Mouse (Mus musculus) intestine, embryonic 16.5 days (tissue): ENCODE data around the gene Kmt5a. TPM values are rescaled to one million over a fixed set of nuclear protein-coding genes. Genes with fewer than 3 reads are reported as not detected.
A peak's percentile ranks its signal among the peaks of the same experiment; 100 is the strongest.

Source experiments
- ATAC-seq: fragments of 200-750 bp; cut with Nextera tagmentation; 2 replicates; pipeline ENCODE4 v1.8.0; 2017; ENCODE audit warnings: moderate TSS enrichment, moderate library complexity
- H3K27ac ChIP-seq: fragments of 300-500 bp; sonication (generic); 2 replicates; pipeline ENCODE4 v1.5.1; 2014; ENCODE audit warnings: mild to moderate bottlenecking, low read length
- H3K27me3 ChIP-seq: fragments of 300-500 bp; sonication (generic); replicated peaks from 2 replicates; pipeline ENCODE4 v1.6.1; 2014; ENCODE audit warnings: low read length, control low read depth, mixed read lengths; ENCODE audit not compliant: control insufficient read depth, insufficient read depth
- H3K36me3 ChIP-seq: fragments of 300-500 bp; sonication (generic); 2 replicates; pipeline ENCODE4 v1.6.1; 2014; ENCODE audit warnings: low read length, control low read depth; ENCODE audit not compliant: control insufficient read depth, insufficient read depth
- H3K4me1 ChIP-seq: fragments of 300-500 bp; sonication (generic); 2 replicates; pipeline ENCODE4 v1.6.1; 2014; ENCODE audit warnings: low read length, control low read depth, mixed read lengths; ENCODE audit not compliant: control insufficient read depth, insufficient read depth
- H3K4me2 ChIP-seq: fragments of 300-500 bp; sonication (generic); 2 replicates; pipeline ENCODE4 v1.6.1; 2014; ENCODE audit warnings: low read depth, low read length, control low read depth
- H3K4me3 ChIP-seq: fragments of 300-500 bp; sonication (generic); 2 replicates; pipeline ENCODE4 v1.5.1; 2014; ENCODE audit warnings: mild to moderate bottlenecking, low read length
- H3K9ac ChIP-seq: fragments of 300-500 bp; sonication (generic); 2 replicates; pipeline ENCODE4 v1.6.1; 2014; ENCODE audit warnings: low read depth, low read length
- H3K9me3 ChIP-seq: fragments of 300-500 bp; sonication (generic); 2 replicates; pipeline ENCODE4 v1.6.1; 2016; ENCODE audit warnings: low read length, control low read depth; ENCODE audit not compliant: control insufficient read depth
- WGBS: fragments of 180-500 bp; shearing (Covaris S2); extraction: QIAGEN DNeasy Blood & Tissue Kit; methylation state at CpG from one replicate; pipeline ENCODE4 v1.1.7; 2014; 5-methylcytosine and 5-hydroxymethylcytosine counted together
- polyA plus RNA-seq: library from polyadenylated mRNA; unstranded; fragments of >200 nt; fragmentation: Nextera tagmentation; extraction: Ambion mirVana; gene quantifications from 2 replicates; pipeline ENCODE4 v1.2.1, GENCODE M21; 2015

Kmt5a gene
- polyA plus RNA-seq, 1 experiment from 2014 or later: 50.6 TPM

DNA sequence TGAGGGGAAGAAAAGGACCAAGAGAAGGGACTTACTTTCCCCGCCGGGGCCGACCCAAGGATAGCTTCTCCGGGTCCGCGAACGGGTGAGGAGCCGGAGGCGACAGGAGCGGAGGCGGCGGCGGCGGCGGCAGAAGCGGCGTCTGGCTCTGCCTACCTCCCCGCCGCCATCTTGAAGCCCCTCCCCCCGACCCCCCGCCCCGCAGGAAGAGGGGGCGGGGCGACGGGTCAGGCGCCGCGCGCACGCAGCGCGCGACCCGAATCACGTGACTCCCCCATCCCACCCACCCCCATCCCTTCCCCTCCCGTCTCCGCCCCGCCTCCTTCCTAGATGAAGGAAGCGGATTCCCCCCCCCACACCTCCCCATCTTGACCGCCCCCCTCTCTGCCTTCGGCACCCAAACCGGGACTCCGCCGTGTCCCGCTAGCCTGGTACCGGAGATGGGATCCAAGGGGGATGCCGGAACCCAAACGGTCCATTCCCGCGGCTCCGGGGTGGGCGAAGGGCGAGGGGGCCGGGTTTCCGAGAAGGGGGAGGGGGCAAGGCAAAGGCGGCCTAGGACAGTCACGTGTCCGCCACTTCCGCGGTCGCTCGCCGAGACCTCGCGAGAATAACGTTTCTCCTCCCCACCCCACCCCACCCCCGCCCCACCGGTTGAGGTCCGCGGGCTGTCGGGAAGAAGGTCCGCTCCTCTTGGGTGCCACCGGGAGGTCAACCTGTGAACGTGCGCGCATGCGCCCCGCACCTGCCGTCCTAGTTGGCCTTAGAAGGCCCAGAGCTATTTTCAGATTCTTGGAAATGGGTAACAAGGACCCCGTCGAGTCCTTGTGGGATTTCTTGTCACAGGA, 14.1 kb upstream of the Kmt5a start, which contains the start of gene Sbno1:
Sbno1 (minus strand) TSS at position 590 of the 848 bp plus-strand sequence.
- H3K27me3 ChIP-seq: no peaks in the 10 kb centered on the region
- peak within 1 kb of the TSS; percentile 87 for H3K4me2 ChIP-seq
- no peaks in the 10 kb centered on the region for H3K36me3 ChIP-seq
- H3K27ac ChIP-seq: peak within 1 kb of the TSS; percentile 88
- H3K9me3 ChIP-seq: no peaks in the 10 kb centered on the region
- H3K4me3 ChIP-seq: peak within 1 kb of the TSS; percentile 96
- H3K4me1 ChIP-seq: peaks cover 5% of the 10 kb centered on the region; the same call in 1 of the 2 replicates
- WGBS: under 1% methylated on average over 63 of the region's 81 CpGs
- peak within 1 kb of the TSS; percentile 94 for H3K9ac ChIP-seq
- peak; percentile 95 for ATAC-seq

DNA sequence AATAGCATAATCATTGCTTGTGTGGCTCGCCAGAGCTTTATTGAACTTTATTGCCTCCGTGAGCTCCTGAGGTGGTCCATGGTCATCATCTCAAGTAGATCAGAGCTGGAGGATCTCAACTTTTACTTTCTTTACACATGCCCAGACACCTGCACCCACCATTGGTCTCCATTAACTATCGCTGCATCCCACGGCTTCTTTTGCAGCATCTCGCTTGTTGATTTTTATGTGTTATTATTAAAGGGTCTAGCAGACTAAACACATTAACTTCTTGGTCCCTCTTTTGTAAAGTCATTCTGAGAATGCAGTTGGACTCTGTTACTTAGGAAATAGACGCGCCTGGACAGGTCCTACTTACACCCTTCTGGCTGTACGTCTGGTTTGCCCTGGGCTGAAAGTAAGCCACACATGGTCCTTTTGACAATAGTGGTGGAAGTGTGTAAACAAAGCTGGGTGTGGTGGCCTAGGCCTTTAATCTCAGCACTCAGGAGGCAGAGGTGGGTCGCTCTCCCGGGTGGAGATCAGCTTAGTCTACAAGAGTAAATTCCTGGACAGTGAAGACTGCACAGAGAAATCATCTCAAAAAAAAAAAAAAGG, 13.2 kb upstream of the Kmt5a start:
- H3K4me3 ChIP-seq: peak overlapping the region; percentile 96
- H3K36me3 ChIP-seq: no peaks in the 10 kb centered on the region
- H3K9ac ChIP-seq: no peak overlapping the region
- H3K9me3 ChIP-seq: no peaks in the 10 kb centered on the region
- H3K27ac ChIP-seq: peak overlapping the region; percentile 3; the same call in 1 of the 2 replicates
- peaks cover 5% of the 10 kb centered on the region; the same call in 1 of the 2 replicates for H3K4me1 ChIP-seq
- WGBS: 81% methylated on average over 10 of the region's 10 CpGs
- peak overlapping the region; percentile 53 for H3K4me2 ChIP-seq
- H3K27me3 ChIP-seq: no peaks in the 10 kb centered on the region
- no peak for ATAC-seq

DNA sequence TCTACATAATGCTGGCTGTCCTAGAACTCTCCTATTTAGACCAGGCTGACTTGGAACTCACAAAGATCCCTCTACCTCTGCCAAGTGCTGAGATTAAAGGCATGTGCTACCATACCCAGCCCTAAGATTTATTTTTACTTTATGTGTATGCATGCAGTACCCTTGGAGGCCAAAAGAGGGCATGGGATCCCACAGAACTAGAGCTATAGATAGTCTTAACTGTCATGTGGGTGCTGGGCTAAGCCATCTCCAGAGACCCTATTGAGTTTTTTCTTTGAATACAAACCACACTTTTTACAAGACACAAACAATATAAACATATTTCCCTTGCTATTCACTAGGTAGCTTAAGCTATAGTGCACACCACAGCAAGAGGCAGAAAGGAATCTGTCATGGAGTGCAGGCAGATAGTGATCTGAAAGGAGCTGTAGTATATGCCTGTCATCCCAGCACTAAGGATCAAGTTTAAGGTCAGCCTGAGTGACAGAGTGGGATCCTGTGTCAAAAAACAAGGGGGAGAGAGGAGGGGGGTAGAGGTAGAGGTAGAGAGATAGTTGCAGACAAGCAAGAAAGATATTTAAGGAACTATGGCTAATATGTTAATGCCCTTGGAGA, 7.2 kb upstream of the Kmt5a start:
- no peaks in the 10 kb centered on the region for H3K4me1 ChIP-seq
- no peak overlapping the region for H3K9ac ChIP-seq
- no peaks in the 10 kb centered on the region for H3K36me3 ChIP-seq
- H3K27me3 ChIP-seq: no peaks in the 10 kb centered on the region
- ATAC-seq: peak; percentile 68
- no peak overlapping the region for H3K4me2 ChIP-seq
- H3K9me3 ChIP-seq: no peaks in the 10 kb centered on the region
- H3K4me3 ChIP-seq: no peak overlapping the region
- H3K27ac ChIP-seq: no peak overlapping the region

DNA sequence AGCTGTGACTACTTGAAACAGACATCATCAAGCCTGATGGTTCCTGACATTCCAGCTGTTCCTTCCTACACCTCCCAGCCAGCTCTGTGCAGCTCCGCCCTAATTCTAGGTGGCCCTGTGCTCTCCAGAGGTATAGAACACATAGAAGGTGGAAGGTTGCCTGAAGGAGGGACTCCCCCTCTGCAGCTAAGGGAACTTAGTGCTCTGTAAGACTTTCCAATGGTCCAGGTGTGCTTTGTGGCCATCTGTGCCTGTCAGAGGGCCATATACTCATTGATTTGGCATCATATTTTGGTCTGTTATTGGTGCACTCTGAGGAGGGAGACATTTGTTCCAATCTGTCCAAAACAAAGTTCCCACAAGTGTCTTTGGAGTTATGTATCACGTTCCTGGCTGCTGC, 6.7 kb upstream of the Kmt5a start:
- no peak for ATAC-seq
- no peaks in the 10 kb centered on the region for H3K9me3 ChIP-seq

DNA sequence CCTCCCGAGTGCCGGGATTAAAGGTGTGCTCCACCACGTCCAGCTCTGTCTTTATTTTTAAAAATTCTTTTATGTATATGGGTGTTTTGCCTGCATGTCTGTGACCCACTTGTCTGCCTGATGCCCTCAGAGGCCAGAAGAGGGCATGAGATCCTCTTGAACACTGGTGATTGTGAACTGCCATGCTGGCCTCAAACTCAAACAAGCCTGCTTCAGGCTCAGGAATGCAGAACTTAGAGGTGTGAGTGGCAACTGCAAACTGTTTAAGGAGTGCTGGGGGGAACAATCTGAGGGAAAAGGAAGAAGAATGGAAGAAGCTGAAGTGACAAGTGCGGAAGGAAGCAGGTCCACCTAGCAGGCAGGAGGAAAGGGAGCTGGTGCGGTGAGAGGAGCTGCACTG, 1.5 kb upstream of the Kmt5a start:
- Histone ChIP-seq H3K27me3 (no peaks in the 10 kb centered on the region), H3K9me3 (no peaks in the 10 kb centered on the region), H3K4me3 (no peak overlapping the region), H3K4me2 (no peak overlapping the region), H3K9ac (0 out of 2 replicates have a peak overlapping the region, but pooled peaks have one; percentile 22), H3K27ac (peak overlapping the region; percentile 29; the same call in 1 of the 2 replicates), H3K4me1 (peaks cover 2% of the 10 kb centered on the region; the same call in 1 of the 2 replicates), H3K36me3 (no peaks in the 10 kb centered on the region)
- WGBS: 86% methylated on average over 5 of the region's 5 CpGs
- ATAC-seq: no peak

More for the DNA sequence above, 6.7 kb upstream of the Kmt5a start:
- Histone ChIP-seq H3K27me3 (no peaks in the 10 kb centered on the region), H3K9ac (no peak overlapping the region), H3K4me3 (no peak overlapping the region), H3K4me1 (no peaks in the 10 kb centered on the region), H3K4me2 (no peak overlapping the region), H3K27ac (no peak overlapping the region), H3K36me3 (no peaks in the 10 kb centered on the region)
- WGBS: 74% methylated on average over 2 of the region's 2 CpGs

DNA sequence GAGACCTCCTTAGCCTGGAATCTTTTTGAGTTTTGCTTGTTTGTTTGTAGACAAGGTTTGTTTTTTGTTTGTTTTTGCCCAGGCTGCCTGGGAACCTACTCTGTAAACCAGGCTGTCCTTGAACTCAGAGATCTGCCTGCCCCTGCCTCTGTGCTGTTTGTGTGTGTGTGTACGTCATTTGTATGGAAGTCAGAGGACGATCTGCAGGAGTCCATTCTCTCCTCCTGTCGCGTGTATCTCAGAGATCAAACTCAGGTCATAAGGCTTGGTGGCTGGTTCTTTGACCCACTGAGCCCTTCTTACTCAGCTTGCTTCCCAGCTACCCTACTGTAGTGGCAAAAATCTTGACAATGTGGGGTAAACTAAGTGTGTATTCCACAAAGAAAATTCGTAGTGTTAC, 984 bp upstream of the Kmt5a start:
- Histone ChIP-seq H3K4me1 (peaks cover 2% of the 10 kb centered on the region; the same call in 1 of the 2 replicates), H3K9ac (0 out of 2 replicates have a peak overlapping the region, but pooled peaks have one; percentile 22), H3K4me2 (peak overlapping the region; percentile 96), H3K4me3 (peak overlapping the region; percentile 87), H3K36me3 (no peaks in the 10 kb centered on the region), H3K27ac (peak overlapping the region; percentile 74), H3K27me3 (no peaks in the 10 kb centered on the region), H3K9me3 (no peaks in the 10 kb centered on the region)
- no peak for ATAC-seq
- WGBS: 69% methylated on average over 5 of the region's 5 CpGs

DNA sequence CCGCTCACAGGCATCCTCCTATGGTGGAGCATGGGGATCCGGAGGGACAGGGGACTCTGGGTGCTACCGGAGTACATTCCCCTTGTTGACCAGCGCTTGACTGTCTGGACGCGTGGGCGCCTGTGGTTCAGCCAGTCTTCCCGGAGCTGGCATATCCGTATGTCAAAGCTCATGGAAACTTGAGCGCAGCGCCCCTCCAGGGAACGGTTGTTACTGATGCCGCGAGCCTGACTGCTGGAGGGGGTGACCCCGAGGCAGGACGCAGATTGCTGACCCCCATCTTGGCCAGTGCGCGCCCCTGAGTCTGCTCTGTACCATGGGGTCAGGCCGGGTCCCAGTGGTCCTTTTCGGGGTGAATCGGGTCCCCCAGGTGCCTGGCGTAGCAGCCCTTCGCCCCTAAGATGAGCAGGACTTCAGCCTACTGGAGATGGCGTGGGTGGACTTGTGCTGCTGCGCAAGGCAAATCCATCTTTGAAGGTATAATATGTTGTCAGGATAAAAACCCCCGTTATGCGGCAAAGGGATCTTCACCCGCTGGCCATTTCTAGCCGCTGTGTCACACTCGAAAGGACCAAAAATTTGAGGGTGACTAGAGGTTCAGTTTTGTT, 468 bp downstream of the Kmt5a start:
- Histone ChIP-seq H3K9ac (peak overlapping the region; percentile 85), H3K4me1 (peaks cover 10% of the 10 kb centered on the region), H3K4me3 (peak overlapping the region; percentile 87), H3K4me2 (peak overlapping the region; percentile 96), H3K27me3 (no peaks in the 10 kb centered on the region), H3K36me3 (no peaks in the 10 kb centered on the region), H3K9me3 (no peaks in the 10 kb centered on the region), H3K27ac (peak overlapping the region; percentile 91)
- peak; percentile 49; the same call in 1 of the 2 replicates for ATAC-seq
- under 1% methylated on average over 30 of the region's 30 CpGs for WGBS

DNA sequence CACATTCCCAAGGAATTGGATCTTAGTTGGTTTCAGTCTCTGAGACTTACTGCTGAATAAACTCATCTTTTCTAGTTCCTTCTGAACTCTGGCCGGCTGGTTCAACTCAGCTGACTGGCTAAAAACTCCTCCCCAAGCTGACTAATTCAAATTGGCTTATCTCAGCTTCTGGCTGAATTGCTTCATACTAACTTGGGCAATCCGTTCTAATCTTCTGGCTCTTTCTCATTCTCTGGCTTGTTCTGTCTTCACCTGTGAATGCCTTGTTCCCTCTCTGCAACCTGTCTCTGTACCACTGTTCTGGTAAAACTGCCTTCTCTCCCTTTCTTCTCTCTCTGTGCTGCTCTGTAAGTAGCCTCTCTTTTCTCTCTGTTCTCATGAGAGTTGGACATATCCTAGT, 2.9 kb downstream of the Kmt5a start:
- H3K4me3 ChIP-seq: no peak overlapping the region
- peaks cover 19% of the 10 kb centered on the region for H3K4me1 ChIP-seq
- H3K9ac ChIP-seq: no peak overlapping the region
- no peaks in the 10 kb centered on the region for H3K9me3 ChIP-seq
- no peaks in the 10 kb centered on the region for H3K36me3 ChIP-seq
- H3K27ac ChIP-seq: no peak overlapping the region
- no peak overlapping the region for H3K4me2 ChIP-seq
- ATAC-seq: no peak
- H3K27me3 ChIP-seq: no peaks in the 10 kb centered on the region
- WGBS: 63% methylated on average over 2 of the region's 2 CpGs

DNA sequence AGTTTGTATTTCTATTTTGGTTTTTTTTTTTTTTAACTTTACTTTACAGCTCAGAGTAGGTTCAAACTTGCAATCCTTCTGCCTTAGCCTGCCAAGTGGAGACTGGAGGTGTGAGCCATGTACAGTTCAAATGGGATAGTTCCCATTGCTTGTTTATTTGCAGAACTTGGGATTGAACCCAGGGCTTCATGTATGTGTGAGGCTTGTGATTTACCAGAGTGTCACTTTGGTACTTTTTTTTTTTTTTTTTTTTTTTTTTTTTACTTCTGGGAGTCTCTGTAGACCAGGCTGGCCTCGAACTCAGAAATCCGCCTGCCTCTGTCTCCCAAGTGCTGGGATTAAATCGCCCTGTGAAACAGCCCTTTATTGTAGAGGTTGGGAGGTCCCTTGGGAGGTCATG, 4.5 kb downstream of the Kmt5a start:
- Histone ChIP-seq H3K4me3 (peak overlapping the region; percentile 88; the same call in 1 of the 2 replicates), H3K4me2 (peak overlapping the region; percentile 91), H3K27me3 (no peaks in the 10 kb centered on the region), H3K36me3 (0 out of 2 replicates have a peak, but pooled peaks cover 8% of the 10 kb centered on the region), H3K27ac (peak overlapping the region; percentile 96), H3K9ac (0 out of 2 replicates have a peak overlapping the region, but pooled peaks have one; percentile 91), H3K9me3 (no peaks in the 10 kb centered on the region), H3K4me1 (peaks cover 26% of the 10 kb centered on the region)
- 73% methylated on average over 3 of the region's 3 CpGs for WGBS
- no peak for ATAC-seq
